Mouse (Mus musculus) megakaryocyte, embryonic 14.5 days (primary cell): ENCODE results near the gene Knl1. TPM values are rescaled to one million over a fixed set of nuclear protein-coding genes. Genes with fewer than 3 reads are reported as not detected.

Experiments
- H3K27me3 ChIP-seq: replicated peaks from 2 replicates; pipeline ENCODE3; 2012; ENCODE audit warnings: inconsistent platforms
- H3K36me3 ChIP-seq: replicated peaks from 2 replicates; pipeline ENCODE3; 2012; ENCODE audit warnings: low read length, inconsistent platforms, mixed read lengths
- H3K4me1 ChIP-seq: 2 replicates; pipeline ENCODE4 v1.6.1; 2012; ENCODE audit warnings: inconsistent platforms
- H3K4me3 ChIP-seq: replicated peaks from 2 replicates; pipeline ENCODE3; 2012; ENCODE audit warnings: moderate library complexity, mild to moderate bottlenecking, inconsistent platforms
- H3K9me3 ChIP-seq: 2 replicates; pipeline ENCODE4 v1.6.1; 2012; ENCODE audit warnings: inconsistent platforms
- FLI1 ChIP-seq: IDR thresholded peaks from 2 replicates; pipeline ENCODE4 v1.6.1; 2012; ENCODE audit warnings: low read length, inconsistent platforms, mixed read lengths
- GATA1 ChIP-seq: IDR thresholded peaks from 3 replicates; pipeline ENCODE4 v1.6.1; 2012; ENCODE audit warnings: mixed read lengths, low read length, inconsistent platforms, borderline replicate concordance
- polyA plus RNA-seq: library from polyadenylated mRNA; stranded (reverse); fragments of >175 nt; gene quantifications from 2 replicates; pipeline ENCODE4 v1.2.3, GENCODE M21; 2012; ENCODE audit warnings: low replicate concordance; ENCODE audit not compliant: insufficient read depth

Gene Knl1
- polyA plus RNA-seq, 1 experiment = 0.47 TPM

GRCm38 (mm10) chr2:119035397-119035745, 11.5 kb upstream of the Knl1 start:
- no peak for TF ChIP-seq FLI1
- TF ChIP-seq GATA1 = no peak

GRCm38 (mm10) chr2:119040882-119041281, 6.0 kb upstream of the Knl1 start:
- Histone ChIP-seq H3K4me1 (peaks cover 20% of the 10 kb centered on the region), H3K9me3 (no peaks in the 10 kb centered on the region), H3K4me3 (no peak overlapping the region), H3K27me3 (no peaks in the 10 kb centered on the region), H3K36me3 (peaks cover 35% of the 10 kb centered on the region)
- TF ChIP-seq FLI1 (no peak), GATA1 (no peak)

More at GRCm38 (mm10) chr2:119035397-119035745, 11.5 kb upstream of the Knl1 start:
- H3K4me3 ChIP-seq = peak overlapping the region; percentile 96
- H3K4me1 ChIP-seq = peaks cover 43% of the 10 kb centered on the region
- H3K27me3 ChIP-seq = no peaks in the 10 kb centered on the region
- peaks cover 33% of the 10 kb centered on the region for H3K36me3 ChIP-seq
- H3K9me3 ChIP-seq = no peaks in the 10 kb centered on the region

- no peak for TF ChIP-seq FLI1
- no peak for TF ChIP-seq GATA1
- H3K36me3 ChIP-seq = peaks cover 2% of the 10 kb centered on the region
These were observed 1.8 kb upstream of the Knl1 start for GRCm38 (mm10) chr2:119045163-119045562.

GRCm38 (mm10) chr2:119047849-119048248, 930 bp downstream of the Knl1 start:
- Histone ChIP-seq H3K9me3 (no peaks in the 10 kb centered on the region), H3K36me3 (peaks cover 10% of the 10 kb centered on the region), H3K4me1 (peaks cover 36% of the 10 kb centered on the region), H3K4me3 (peak overlapping the region; percentile 98), H3K27me3 (no peaks in the 10 kb centered on the region)
- TF ChIP-seq FLI1 = no peak
- TF ChIP-seq GATA1 = no peak

More at GRCm38 (mm10) chr2:119045163-119045562, 1.8 kb upstream of the Knl1 start:
- no peaks in the 10 kb centered on the region for H3K9me3 ChIP-seq
- no peaks in the 10 kb centered on the region for H3K27me3 ChIP-seq
- peaks cover 23% of the 10 kb centered on the region for H3K4me1 ChIP-seq
- no peak overlapping the region for H3K4me3 ChIP-seq

- Histone ChIP-seq H3K4me1 (peaks cover 40% of the 10 kb centered on the region), H3K36me3 (peaks cover 10% of the 10 kb centered on the region), H3K27me3 (no peaks in the 10 kb centered on the region), H3K4me3 (no peak overlapping the region), H3K9me3 (no peaks in the 10 kb centered on the region)
- TF ChIP-seq GATA1 (no peak), FLI1 (no peak)
These were observed 3.3 kb downstream of the Knl1 start for GRCm38 (mm10) chr2:119050132-119050650.

GRCm38 (mm10) chr2:119060139-119060538, 13.2 kb downstream of the Knl1 start:
- no peaks in the 10 kb centered on the region for H3K27me3 ChIP-seq
- H3K36me3 ChIP-seq = peaks cover 59% of the 10 kb centered on the region
- no peaks in the 10 kb centered on the region; the same call in 1 of the 2 replicates for H3K4me1 ChIP-seq
- TF ChIP-seq FLI1 (no peak), GATA1 (no peak)
- no peak overlapping the region for H3K4me3 ChIP-seq
- H3K9me3 ChIP-seq = no peaks in the 10 kb centered on the region

- Histone ChIP-seq H3K4me3 (no peak overlapping the region), H3K4me1 (no peaks in the 10 kb centered on the region), H3K9me3 (no peaks in the 10 kb centered on the region), H3K36me3 (peaks cover 75% of the 10 kb centered on the region), H3K27me3 (no peaks in the 10 kb centered on the region)
- no peak for TF ChIP-seq GATA1
These were observed 25.5 kb downstream of the Knl1 start for GRCm38 (mm10) chr2:119072397-119072796.

- TF ChIP-seq GATA1 (no peak), FLI1 (no peak)
- no peaks in the 10 kb centered on the region for H3K4me1 ChIP-seq
- H3K27me3 ChIP-seq = no peaks in the 10 kb centered on the region
- no peaks in the 10 kb centered on the region for H3K9me3 ChIP-seq
- peaks cover 85% of the 10 kb centered on the region for H3K36me3 ChIP-seq
- H3K4me3 ChIP-seq = no peak overlapping the region
These were observed 39.2 kb downstream of the Knl1 start for GRCm38 (mm10) chr2:119086156-119086555.

GRCm38 (mm10) chr2:119101552-119101951, 54.6 kb downstream of the Knl1 start:
- Histone ChIP-seq H3K9me3 (no peaks in the 10 kb centered on the region), H3K4me3 (no peak overlapping the region), H3K27me3 (no peaks in the 10 kb centered on the region), H3K36me3 (peaks cover 66% of the 10 kb centered on the region), H3K4me1 (no peaks in the 10 kb centered on the region)
- TF ChIP-seq GATA1 (no peak), FLI1 (no peak)

- peaks cover 58% of the 10 kb centered on the region for H3K36me3 ChIP-seq
- no peaks in the 10 kb centered on the region for H3K9me3 ChIP-seq
- H3K4me3 ChIP-seq = no peak overlapping the region
- no peaks in the 10 kb centered on the region for H3K27me3 ChIP-seq
- H3K4me1 ChIP-seq = peaks cover 2% of the 10 kb centered on the region
- TF ChIP-seq FLI1 = no peak
- no peak for TF ChIP-seq GATA1
These were observed 59.7 kb downstream of the Knl1 start for GRCm38 (mm10) chr2:119106583-119106982.

- Histone ChIP-seq H3K27me3 (no peaks in the 10 kb centered on the region), H3K36me3 (peaks cover 38% of the 10 kb centered on the region), H3K9me3 (no peaks in the 10 kb centered on the region), H3K4me1 (peaks cover 11% of the 10 kb centered on the region), H3K4me3 (no peak overlapping the region)
- TF ChIP-seq GATA1 = no peak
- no peak for TF ChIP-seq FLI1
These were observed 61.6 kb downstream of the Knl1 start for GRCm38 (mm10) chr2:119108554-119108953.
